ENCODE assay signal across 20 mouse cellular contexts in genomic region chr13:5242782-5243181, GRCm38 (mm10).
A peak's percentile ranks its signal among the peaks of the same experiment; 100 is the strongest.
DNase-seq lines count a peak whose midpoint lies in the region; ATAC-seq and TF ChIP-seq lines count a peak whose summit lies in the region.
"Had no signal": no experiment of that assay in that cellular context is flagged by ENCODE, and none has a peak within 500 bp of the region (broad histone marks: within the 10 kb centered on the region; RNA-seq: fewer than 3 reads in every experiment).

No protein-coding gene starts in this region.

- H3K9me3 ChIP-seq in kidney, postnatal 0 days (replicated peaks; ENCODE audit: low read length), result no peaks in the 10 kb centered on the region
- H3K9me3 ChIP-seq in embryonic facial prominence, embryonic 14.5 days (ENCODE audit: control insufficient read depth, low read length), result no peaks in the 10 kb centered on the region
- no peaks in the 10 kb centered on the region for H3K9me3 ChIP-seq in hindbrain, embryonic 14.5 days (ENCODE audit: control insufficient read depth, low read length)
- H3K9me3 ChIP-seq: forebrain, embryonic 13.5 days; heart, embryonic 10.5 days; hindbrain, embryonic 13.5 days; intestine, embryonic 15.5 days had no signal

- no peak overlapping the region for H3K4me2 ChIP-seq in kidney, postnatal 0 days (ENCODE audit: low read length)
- H3K4me2 ChIP-seq in embryonic facial prominence, embryonic 14.5 days (ENCODE audit: low read depth, low read length), result no peak overlapping the region
- no peak overlapping the region for H3K4me2 ChIP-seq in hindbrain, embryonic 14.5 days (replicated peaks)
- H3K4me2 ChIP-seq: forebrain, embryonic 13.5 days; hindbrain, embryonic 13.5 days; intestine, embryonic 15.5 days had no signal

- H3K4me1 ChIP-seq in kidney, postnatal 0 days (replicated peaks; ENCODE audit: insufficient read depth, low read length), result no peaks in the 10 kb centered on the region
- H3K4me1 ChIP-seq in embryonic facial prominence, embryonic 14.5 days (ENCODE audit: control insufficient read depth, insufficient read depth, low read length), result peaks cover 14% of the 10 kb centered on the region
- no peaks in the 10 kb centered on the region for H3K4me1 ChIP-seq in hindbrain, embryonic 14.5 days (replicated peaks; ENCODE audit: control insufficient read depth, insufficient read depth, low read length)
- H3K4me1 ChIP-seq: forebrain, embryonic 13.5 days; heart, embryonic 10.5 days; hindbrain, embryonic 13.5 days; intestine, embryonic 15.5 days had no signal

- no peaks in the 10 kb centered on the region for H3K36me3 ChIP-seq in kidney, postnatal 0 days (ENCODE audit: insufficient read depth, low read length)
- no peaks in the 10 kb centered on the region for H3K36me3 ChIP-seq in embryonic facial prominence, embryonic 14.5 days (ENCODE audit: control insufficient read depth, insufficient read depth, low read length)
- H3K36me3 ChIP-seq in hindbrain, embryonic 14.5 days (replicated peaks; ENCODE audit: control insufficient read depth, insufficient read depth), result no peaks in the 10 kb centered on the region
- H3K36me3 ChIP-seq: heart, embryonic 10.5 days; hindbrain, embryonic 13.5 days; intestine, embryonic 15.5 days had no signal

- WGBS in kidney, postnatal 0 days, result 20% methylated on average over 2 of the region's 2 CpGs
- WGBS in embryonic facial prominence, embryonic 14.5 days, result 20% methylated on average over 2 of the region's 2 CpGs
- 83% methylated on average over 2 of the region's 2 CpGs for WGBS in hindbrain, embryonic 14.5 days

- DNase-seq in frontal cortex, postnatal 25 days (ENCODE audit: low spot score in 2 of 2), result no peak
- peak; percentile 79 for DNase-seq in kidney, postnatal 0 days (ENCODE audit: low spot score)
- no peak for DNase-seq in kidney, postnatal 36 days
- peak; percentile 54 for DNase-seq in embryonic facial prominence, embryonic 14.5 days (ENCODE audit: low spot score)
- DNase-seq in hindbrain, embryonic 14.5 days (ENCODE audit: low spot score), result no peak
- DNase-seq in adrenal gland, postnatal 4 days (ENCODE audit: low spot score in 2 of 2), result no peak
- DNase-seq: adrenal gland, adult 2 months; adrenal gland, postnatal 25 days; cerebellum, adult 18-20 months; cerebellum, adult 9-11 months; cerebellum, postnatal 36 days; gastrocnemius, postnatal 10 days; heart, adult 18-20 months; heart, postnatal 10 days; kidney, adult 18-20 months had no signal

- peak; percentile 69; the same call in 1 of the 2 replicates for ATAC-seq in frontal cortex, adult (ENCODE audit: low TSS enrichment)
- ATAC-seq in kidney, postnatal 0 days (replicated peaks; ENCODE audit: low FRiP score, low read depth), result no peak
- ATAC-seq in embryonic facial prominence, embryonic 14.5 days (ENCODE audit: low read depth), result peak; percentile 44; the same call in 1 of the 2 replicates
- no peak for ATAC-seq in hindbrain, embryonic 14.5 days (ENCODE audit: low FRiP score)
- ATAC-seq: forebrain, embryonic 13.5 days; intestine, embryonic 15.5 days had no signal

- no peaks in the 10 kb centered on the region for H3K27me3 ChIP-seq in kidney, postnatal 0 days (ENCODE audit: insufficient read depth, low read length)
- H3K27me3 ChIP-seq in embryonic facial prominence, embryonic 14.5 days (replicated peaks; ENCODE audit: control insufficient read depth, insufficient read depth, low read length), result no peaks in the 10 kb centered on the region
- H3K27me3 ChIP-seq in hindbrain, embryonic 14.5 days (ENCODE audit: control insufficient read depth, insufficient read depth, low read length), result no peaks in the 10 kb centered on the region
- H3K27me3 ChIP-seq: forebrain, embryonic 13.5 days; hindbrain, embryonic 13.5 days; intestine, embryonic 15.5 days had no signal

- no peak overlapping the region for H3K27ac ChIP-seq in kidney, postnatal 0 days
- no peak overlapping the region for H3K27ac ChIP-seq in embryonic facial prominence, embryonic 14.5 days (replicated peaks; ENCODE audit: low read depth, low read length)
- no peak overlapping the region for H3K27ac ChIP-seq in hindbrain, embryonic 14.5 days
- H3K27ac ChIP-seq: forebrain, embryonic 13.5 days; heart, embryonic 10.5 days; hindbrain, embryonic 13.5 days; intestine, embryonic 15.5 days had no signal

- no peak for TF ChIP-seq CTCF in kidney, postnatal 0 days (IDR thresholded peaks at IDR 0.05; ENCODE audit: low read depth)

- no peak overlapping the region for H3K4me3 ChIP-seq in kidney, postnatal 0 days (replicated peaks; ENCODE audit: low read depth, low read length)
- no peak overlapping the region for H3K4me3 ChIP-seq in embryonic facial prominence, embryonic 14.5 days (ENCODE audit: low read depth, low read length)
- no peak overlapping the region for H3K4me3 ChIP-seq in hindbrain, embryonic 14.5 days (replicated peaks; ENCODE audit: low read length)
- H3K4me3 ChIP-seq: forebrain, embryonic 13.5 days; heart, embryonic 10.5 days; hindbrain, embryonic 13.5 days; intestine, embryonic 15.5 days had no signal

- H3K9ac ChIP-seq in kidney, postnatal 0 days (ENCODE audit: low read depth, low read length), result no peak overlapping the region
- H3K9ac ChIP-seq in embryonic facial prominence, embryonic 14.5 days (ENCODE audit: low read depth, low read length), result no peak overlapping the region
- no peak overlapping the region for H3K9ac ChIP-seq in hindbrain, embryonic 14.5 days
- H3K9ac ChIP-seq: forebrain, embryonic 13.5 days; hindbrain, embryonic 13.5 days; intestine, embryonic 15.5 days had no signal

Comparison
In these comparisons a context has a peak if more than half of its experiments do, and no peak if none do; other contexts are left out.
1. DNase-seq: peak in kidney, postnatal 0 days (single experiment) and embryonic facial prominence, embryonic 14.5 days (single experiment); none in frontal cortex, postnatal 25 days (0 of 2), kidney, postnatal 36 days (0 of 2), hindbrain, embryonic 14.5 days (single experiment) and adrenal gland, postnatal 4 days (0 of 2).
2. ATAC-seq: peak in frontal cortex, adult (single experiment) and embryonic facial prominence, embryonic 14.5 days (single experiment); none in kidney, postnatal 0 days (single experiment) and hindbrain, embryonic 14.5 days (single experiment).